Mouse (Mus musculus) frontal cortex, postnatal 25 days (tissue): Measurements from ENCODE around the gene Ncaph.
"Not testable (repeated sequence)": the region's sequence is repeated elsewhere in the genome, so short reads cannot be mapped to it uniquely, and the experiment has no call there.

ENCODE experiments used
- DNase-seq, 2 experiments: peaks; one replicate each; pipeline ENCODE4 v3.0.0; 2022; ENCODE audit warnings: low spot score in 2 of 2

Gene Ncaph

DNA sequence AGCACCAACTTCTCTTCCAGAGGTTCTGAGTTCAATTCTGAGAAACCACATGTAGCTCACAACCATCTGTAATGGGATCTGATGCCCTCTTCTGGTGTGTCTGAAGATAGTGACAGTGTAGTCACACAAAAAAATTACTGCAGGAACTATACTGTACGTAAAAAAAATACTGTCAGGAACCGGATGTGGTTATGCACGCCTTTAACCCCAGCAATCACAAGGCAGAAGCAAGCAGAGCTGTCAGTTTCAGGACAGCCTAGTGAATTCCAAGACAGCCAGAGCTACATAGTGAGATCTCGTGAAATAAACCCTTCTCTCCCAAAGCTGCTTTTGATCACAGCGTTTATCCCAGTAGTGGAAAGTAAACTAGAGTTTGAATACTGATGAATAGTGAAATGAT is 47.5 kb downstream of the Ncaph start:
- no peak for DNase-seq

DNA sequence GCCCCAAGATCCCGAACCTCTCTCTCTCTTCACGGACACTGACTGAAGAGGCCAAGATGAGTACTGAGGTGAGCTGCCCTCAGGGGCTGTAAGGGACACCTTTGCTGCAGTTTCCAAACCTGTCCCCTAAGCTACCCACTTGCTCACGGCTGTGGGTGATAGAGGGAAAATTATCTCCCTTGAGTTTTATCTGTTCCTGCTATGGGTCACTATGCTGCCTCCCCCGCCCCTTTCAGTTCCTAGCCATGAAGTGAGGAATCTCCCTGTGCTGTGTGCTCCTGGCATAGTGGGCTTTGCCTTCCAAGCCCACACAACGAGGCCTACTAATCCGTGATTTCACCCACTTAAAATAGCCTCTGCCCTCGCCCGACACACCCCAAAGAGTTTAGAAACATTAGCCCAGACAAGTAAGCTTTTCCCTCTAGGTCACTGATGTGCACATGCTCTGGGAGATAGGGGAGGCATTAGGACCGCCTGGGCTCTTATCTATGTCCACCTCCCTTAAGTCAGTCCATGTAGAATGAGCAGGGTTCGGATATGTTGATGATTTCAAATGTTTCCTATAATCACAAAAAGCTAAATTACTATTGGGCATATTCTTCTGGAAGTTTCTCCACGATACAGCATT is 53.0 kb downstream of the Ncaph start:
- DNase-seq: no peak

DNA sequence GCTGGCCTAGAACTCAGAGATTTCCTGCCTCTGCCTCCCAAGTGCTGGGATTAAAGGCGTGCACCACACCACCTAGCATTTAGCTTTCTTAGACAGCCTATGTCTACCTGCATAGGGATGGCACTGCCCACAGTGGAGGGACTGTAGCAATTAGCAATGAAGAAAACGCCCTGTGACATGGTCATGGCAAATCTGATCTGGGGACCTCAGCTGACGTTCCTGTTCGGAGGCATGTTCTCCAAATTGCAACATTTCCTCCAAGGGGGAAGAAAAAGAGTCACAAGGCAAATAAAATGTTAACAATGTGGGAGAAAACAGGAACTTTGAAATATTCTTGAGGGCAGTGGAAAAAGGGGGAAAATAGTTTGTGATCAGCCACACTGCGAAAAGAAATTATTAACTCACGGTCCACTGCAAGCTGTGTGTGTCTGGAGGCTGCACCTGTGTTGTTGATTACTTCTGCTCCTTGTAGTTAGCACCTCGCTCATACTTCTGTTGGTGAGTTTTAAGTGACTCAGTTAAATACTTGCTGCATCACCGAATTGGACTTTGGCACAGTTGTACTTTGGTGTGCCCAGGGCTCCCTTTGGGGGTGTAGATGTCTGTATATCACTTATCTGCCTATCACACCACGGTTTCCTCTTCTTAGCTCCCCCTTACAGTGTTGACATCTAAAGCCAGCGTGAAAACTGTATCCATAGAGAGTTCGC is 53.7 kb downstream of the Ncaph start:
- no peak for DNase-seq

DNA sequence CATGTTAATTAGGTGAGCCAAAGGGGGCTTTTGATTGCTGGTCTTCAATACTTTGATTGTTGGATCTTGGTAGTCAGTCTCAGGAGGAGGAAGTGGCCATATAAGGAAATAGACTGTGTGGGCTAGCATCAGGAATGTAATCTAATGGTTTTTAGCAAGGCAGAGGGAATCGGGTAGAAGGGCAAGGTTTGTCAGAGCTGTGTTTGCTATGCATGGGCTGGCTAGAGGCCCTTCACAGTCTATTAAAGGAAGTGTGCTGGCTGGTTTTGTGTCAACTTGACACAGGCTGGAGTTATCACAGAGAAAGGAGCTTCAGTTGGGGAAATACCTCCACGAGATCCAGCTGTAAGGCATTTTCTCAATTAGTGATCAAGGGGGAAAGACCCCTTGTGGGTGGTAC is 54.7 kb downstream of the Ncaph start:
- not testable (repeated sequence) for DNase-seq

DNA sequence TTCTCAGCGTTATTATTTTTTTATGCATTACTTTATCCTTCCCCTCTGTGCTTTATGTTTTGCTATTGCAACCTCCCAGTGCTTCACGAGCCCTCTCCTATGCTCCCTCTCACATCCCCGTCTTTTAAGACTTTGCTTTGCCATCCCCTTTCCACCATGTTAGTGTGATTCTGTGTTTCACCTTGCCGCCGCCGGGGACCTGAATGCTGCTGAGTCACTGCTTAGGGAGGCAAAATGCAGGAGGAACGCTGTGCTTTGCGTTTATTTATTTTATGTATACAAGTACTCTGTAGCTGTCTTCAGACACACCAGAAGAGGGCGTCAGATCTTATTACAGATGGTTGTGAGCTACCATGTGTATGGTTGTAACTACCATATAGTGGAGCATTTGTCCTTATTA is 56.1 kb downstream of the Ncaph start:
- no peak for DNase-seq

DNA sequence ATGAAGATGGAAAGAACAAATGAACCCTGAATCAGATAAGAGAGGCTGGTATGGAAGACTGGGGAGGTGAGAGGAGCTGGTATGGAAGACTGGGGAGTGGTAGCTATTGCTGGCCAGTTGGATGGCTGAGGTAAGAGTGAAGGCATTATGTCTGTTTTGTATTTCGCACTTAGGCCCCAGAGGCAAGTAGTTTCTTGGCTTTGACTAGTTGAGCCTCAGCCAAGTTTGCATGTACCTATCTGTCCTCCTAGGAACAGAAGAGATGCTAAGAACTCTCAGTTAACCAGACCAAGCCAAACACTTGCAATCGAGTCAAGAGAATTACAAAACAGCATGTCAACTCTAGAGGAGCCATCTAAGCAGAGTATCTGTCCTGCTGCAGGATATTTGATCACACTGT is 59.6 kb downstream of the Ncaph start:
- DNase-seq: no peak

DNA sequence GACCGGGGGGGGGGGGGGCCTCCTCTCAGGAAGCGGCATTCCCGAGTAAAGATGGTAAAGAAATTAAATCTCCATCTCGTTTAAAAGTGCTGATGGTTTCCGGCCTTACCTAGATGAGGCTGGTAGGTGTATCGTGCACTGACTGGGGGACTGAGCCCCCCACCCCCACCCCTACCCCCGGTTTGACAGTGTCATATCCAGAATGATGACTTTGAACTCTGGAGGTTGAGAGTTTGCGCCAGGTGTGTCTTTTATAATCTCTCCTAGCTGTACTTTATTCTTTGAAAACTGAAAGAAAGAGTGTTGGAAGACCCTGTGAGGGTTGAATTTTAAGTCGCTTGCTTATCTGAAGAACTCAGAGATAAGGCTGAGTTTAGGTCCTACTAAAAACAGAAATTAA is 62.9 kb downstream of the Ncaph start:
- no peak for DNase-seq

DNA sequence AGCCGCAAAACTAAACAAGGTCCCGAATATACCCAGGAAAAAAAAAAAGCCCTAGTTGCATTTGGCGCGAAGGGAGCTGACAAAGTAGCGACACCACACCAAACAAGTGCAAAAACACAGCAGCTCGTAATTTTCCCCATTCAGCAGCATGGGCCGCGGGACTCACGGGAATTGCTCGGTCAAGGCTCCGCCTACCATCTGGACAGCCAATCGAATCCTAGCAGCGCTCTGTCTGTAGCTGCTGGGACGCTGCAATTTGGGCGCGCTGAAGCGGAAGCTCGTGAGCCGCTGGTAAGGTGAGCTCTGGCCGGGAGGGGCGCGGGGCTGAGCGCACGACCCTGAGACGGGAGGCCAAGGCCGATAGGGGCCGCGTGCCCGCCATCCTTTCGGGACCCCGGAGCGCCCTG is 63.3 kb downstream of the Ncaph start, which contains the start of gene Blvra:
Blvra (plus strand) TSS at position 231 of the 407 bp plus-strand sequence.
- peak; percentile 66 to 71 for DNase-seq

DNA sequence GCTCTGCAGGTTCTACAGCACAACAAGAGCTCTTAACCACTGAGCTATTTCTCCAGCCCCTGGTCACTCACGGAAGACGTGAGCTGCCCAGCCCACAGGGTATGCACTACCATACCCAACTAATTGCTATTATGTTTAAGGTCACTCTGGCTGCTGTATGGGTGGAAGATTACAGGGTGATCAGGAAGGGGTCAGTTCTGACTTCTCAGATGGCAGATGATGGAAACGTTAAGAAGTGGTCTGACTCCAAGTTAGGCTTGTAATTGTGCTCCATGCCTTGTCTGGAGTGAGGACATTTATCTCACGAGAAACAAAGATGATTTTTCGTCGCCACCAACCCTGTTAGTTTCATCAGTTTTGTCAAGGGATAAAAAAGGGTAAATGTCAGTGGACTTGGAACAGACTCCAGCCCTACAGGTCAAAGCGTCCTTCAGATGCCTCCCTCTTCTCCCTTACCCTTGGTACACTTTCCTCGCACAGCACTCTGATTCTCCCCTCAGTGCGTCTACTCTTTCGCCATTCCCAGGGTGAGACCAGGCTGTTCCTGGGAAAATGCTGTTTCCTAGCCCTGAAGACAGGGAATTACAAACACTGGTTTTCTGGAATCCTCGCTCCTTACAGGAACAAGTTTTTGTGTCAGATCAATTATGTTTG is 63.8 kb downstream of the Ncaph start:
- DNase-seq: no peak

DNA sequence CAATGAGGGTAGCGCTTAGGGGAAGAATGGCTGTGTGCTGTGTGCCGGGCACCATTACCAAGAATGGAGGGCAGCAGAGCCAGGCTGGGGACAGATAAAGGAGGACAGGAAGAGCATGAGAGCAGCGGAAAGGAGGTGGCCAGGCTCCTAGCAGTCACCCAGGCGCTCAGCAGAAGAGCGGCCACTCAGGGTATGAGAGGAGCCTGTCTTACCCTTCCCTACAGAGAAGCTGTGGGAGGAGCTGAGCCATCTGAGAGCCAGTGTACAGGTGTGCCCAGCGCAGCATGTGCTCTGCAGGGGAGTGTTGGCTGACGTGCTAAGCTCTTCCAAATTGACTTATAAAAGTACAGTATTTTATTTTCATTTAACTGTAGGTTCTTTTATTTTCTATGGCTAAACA is 64.9 kb downstream of the Ncaph start:
- no peak for DNase-seq

DNA sequence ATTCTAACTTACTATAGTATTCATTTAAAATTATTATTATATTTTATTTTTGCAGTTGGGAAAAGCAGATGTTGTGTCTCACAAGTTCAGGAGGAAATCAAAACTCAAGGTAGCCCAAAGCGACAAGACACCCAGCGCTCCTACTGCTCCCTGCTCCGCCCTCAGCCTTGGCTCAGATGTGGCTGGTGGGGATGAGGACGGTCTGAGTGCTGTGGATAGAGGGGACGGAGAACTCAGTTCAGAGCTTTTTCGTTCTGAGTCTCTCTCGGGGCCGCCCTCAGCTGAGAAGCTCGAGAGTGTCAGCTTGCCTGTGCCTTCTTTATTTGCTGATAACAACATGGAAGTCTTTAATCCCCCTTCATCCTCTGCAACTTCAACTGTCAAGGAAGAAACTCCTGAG is 72.3 kb downstream of the Ncaph start:
- no peak for DNase-seq
